Mouse (Mus musculus) small intestine, adult 2 months (tissue): ENCODE data around the gene Cdv3.

Source experiments
- CTCF ChIP-seq: fragments of 200-500 bp; IDR thresholded peaks from 2 replicates; pipeline ENCODE4 v1.5.1; 2012; ENCODE audit warnings: low read depth, mild to moderate bottlenecking, control low read depth, inconsistent platforms, low read length, moderate library complexity, mixed read lengths; ENCODE audit not compliant: insufficient replicate concordance, insufficient read length; ENCODE audit errors: extremely low read depth
- POLR2A ChIP-seq: fragments of 200-500 bp; IDR thresholded peaks from 2 replicates; pipeline ENCODE4 v1.6.1; 2012; ENCODE audit warnings: low read depth, mild to moderate bottlenecking, control low read depth, inconsistent platforms, low read length, moderate library complexity

- no peak for TF ChIP-seq CTCF
- no peak for TF ChIP-seq POLR2A
Measured at GRCm38 (mm10) chr9:103383576-103383975, 17.9 kb upstream of the Cdv3 start.
